Mouse (Mus musculus): ENCODE data around the gene Trpc3.
"Not testable (repeated sequence)": the region's sequence is repeated elsewhere in the genome, so short reads cannot be mapped to it uniquely, and the experiment has no call there.

Gene Trpc3

DNA sequence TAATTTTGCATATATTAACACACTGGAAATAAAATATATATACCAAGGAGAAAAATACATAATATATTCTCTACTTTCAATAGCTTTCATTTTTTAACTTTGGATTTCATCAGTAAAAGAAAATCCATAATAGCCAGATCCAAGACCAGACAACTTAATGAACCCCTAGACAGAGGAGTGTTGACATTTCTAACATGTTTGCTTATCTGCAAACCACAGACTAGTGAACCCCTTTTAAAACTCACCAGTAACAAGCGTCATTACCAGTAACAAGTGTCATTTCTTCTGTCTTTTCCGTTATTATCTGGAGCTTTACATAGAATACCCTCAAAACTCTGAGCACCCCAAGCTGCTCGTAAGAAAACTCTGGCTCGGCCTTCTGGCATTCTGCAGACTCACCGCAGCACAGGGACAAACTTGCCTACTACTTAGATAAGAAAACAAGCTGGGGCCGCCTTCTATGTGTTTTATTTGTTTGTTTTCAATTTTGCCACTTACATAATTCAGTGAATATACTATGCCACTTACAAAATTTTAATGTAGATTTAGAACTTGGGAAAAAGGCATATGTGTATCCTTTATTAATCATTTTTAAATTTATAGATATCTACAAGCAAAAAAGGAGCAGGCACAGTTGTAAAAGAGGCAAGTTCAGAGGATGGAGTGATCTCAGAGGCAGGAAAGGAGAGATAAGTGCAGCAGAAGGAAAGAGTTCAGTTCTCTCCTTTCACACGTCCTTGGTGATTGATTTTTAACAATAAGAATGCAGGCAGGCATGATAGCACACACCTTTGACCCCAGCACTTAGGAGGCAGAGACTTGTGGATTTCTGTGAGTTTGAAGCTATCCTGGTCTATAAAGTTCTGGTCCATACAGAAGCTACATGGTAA, 83.8 kb downstream of the Trpc3 start:
- in situ Hi-C loops (cut with MboI, MseI): no loop called here

DNA sequence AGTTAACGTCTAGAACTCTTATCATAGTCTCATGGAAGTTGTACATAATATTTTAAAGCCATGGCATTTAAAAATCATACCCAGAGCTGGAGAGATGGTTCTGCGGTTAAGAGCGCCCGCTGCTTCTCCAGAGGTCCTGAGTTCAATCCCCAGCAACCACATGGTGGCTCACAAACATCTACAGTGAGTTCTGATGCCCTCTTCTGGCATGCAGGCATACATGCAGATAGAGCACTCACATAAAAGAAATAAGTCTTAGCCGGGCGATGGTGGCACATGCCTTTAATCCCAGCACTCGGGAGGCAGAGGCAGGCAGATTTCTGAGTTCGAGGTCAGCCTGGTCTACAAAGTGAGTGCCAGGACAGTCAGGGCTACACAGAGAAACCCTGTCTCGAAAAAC, 90.2 kb downstream of the Trpc3 start:
- in situ Hi-C loops (cut with MboI, MseI): not testable (repeated sequence)

GRCm38 (mm10) chr3:36598811-36599210, 91.2 kb downstream of the Trpc3 start:
- in situ Hi-C loops (cut with MboI, MseI): no loop called here

GRCm38 (mm10) chr3:36571827-36572378, 118.1 kb downstream of the Trpc3 start, which contains the start of gene Ccna2:
Ccna2 (minus strand) TSS chr3:36572150.
- in situ Hi-C loops (cut with MboI, MseI): loop anchor here (25.0 kb wide), 1 partner anchor 1215 kb away; no protein-coding TSS in a partner anchor

DNA sequence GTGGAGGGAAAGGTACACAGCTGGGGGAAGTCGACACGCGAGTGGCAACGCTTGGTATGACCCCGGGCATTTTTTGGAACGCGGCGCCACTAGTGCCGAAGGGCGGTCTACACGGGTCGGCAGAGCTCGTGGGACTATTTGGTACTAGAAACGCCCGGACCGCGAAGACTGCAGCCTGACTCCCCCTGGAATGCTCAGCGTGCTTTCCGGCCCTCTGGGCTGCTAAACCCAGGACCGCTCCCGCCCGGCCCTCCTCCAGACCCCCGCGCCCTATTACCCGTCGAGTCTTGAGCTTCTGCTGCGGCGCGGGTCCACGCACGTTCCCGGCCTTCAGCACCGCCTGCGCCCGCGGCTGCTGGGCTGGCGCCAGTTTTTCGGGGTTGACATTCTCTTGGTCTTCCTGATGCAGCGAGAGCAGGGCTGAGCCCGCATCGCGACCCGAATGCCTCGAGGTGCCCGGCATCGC, 118.6 kb downstream of the Trpc3 start:
- in situ Hi-C loops (cut with MboI, MseI): loop anchor here (25.0 kb wide), 1 partner anchor 1216 kb away; no protein-coding TSS in a partner anchor
